Mouse (Mus musculus) frontal cortex, postnatal 36 days (tissue): Measurements from ENCODE around the gene Wiz.
A peak's percentile ranks its signal among the peaks of the same experiment; 100 is the strongest.

Experiments used
- DNase-seq, 2 experiments: peaks; one replicate each; pipeline ENCODE4 v3.0.0; 2022; ENCODE audit warnings: low spot score in 2 of 2

The Wiz gene

GRCm38 (mm10) chr17:32389101-32389659 lies at the start of gene Wiz:
Gene Wiz, minus strand, starts transcription at chr17:32389439.
- DNase-seq: peak; percentile 94 to 95

- DNase-seq: no peak
Observed at GRCm38 (mm10) chr17:32437106-32437505, 47.9 kb upstream of the Wiz start.

GRCm38 (mm10) chr17:32435151-32435550 lies 45.9 kb upstream of the Wiz start:
- DNase-seq: no peak

- no peak for DNase-seq
Observed at GRCm38 (mm10) chr17:32434324-32434723, 45.1 kb upstream of the Wiz start.

- DNase-seq: no peak
Observed at GRCm38 (mm10) chr17:32431972-32432371, 42.7 kb upstream of the Wiz start.

- no peak for DNase-seq
Observed at GRCm38 (mm10) chr17:32426610-32427009, 37.4 kb upstream of the Wiz start.

GRCm38 (mm10) chr17:32424034-32424433 lies 34.8 kb upstream of the Wiz start, which contains the start of gene Pglyrp2:
Gene Pglyrp2, minus strand, starts transcription at chr17:32424167.
- DNase-seq: no peak

- no peak for DNase-seq
Observed at GRCm38 (mm10) chr17:32420781-32421180, 31.5 kb upstream of the Wiz start.

- no peak for DNase-seq
Observed at GRCm38 (mm10) chr17:32419989-32420388, 30.8 kb upstream of the Wiz start.

- DNase-seq: no peak
Observed at GRCm38 (mm10) chr17:32416771-32417170, 27.5 kb upstream of the Wiz start.

GRCm38 (mm10) chr17:32415417-32416020 lies 26.3 kb upstream of the Wiz start:
- DNase-seq: no peak

GRCm38 (mm10) chr17:32411898-32412297 lies 22.7 kb upstream of the Wiz start:
- DNase-seq: no peak

GRCm38 (mm10) chr17:32403417-32403816 lies 14.2 kb upstream of the Wiz start, which contains the start of gene Rasal3:
Gene Rasal3, minus strand, starts transcription at chr17:32403583.
- DNase-seq: no peak

- DNase-seq: no peak
Observed at GRCm38 (mm10) chr17:32402779-32403157, 13.5 kb upstream of the Wiz start.

GRCm38 (mm10) chr17:32402011-32402778 lies 13.0 kb upstream of the Wiz start:
- no peak for DNase-seq

- no peak for DNase-seq
Observed at GRCm38 (mm10) chr17:32396266-32396665, 7.0 kb upstream of the Wiz start.

GRCm38 (mm10) chr17:32393944-32394343 lies 4.7 kb upstream of the Wiz start:
- no peak for DNase-seq

GRCm38 (mm10) chr17:32388370-32389100 lies 704 bp downstream of the Wiz start:
- peak; percentile 23 to 27 for DNase-seq

GRCm38 (mm10) chr17:32387986-32388369 lies 1.3 kb downstream of the Wiz start:
- no peak for DNase-seq

GRCm38 (mm10) chr17:32386659-32387432 lies 2.4 kb downstream of the Wiz start:
- DNase-seq: peak in 1 of 2 experiments; percentile 52

GRCm38 (mm10) chr17:32383661-32384060 lies 5.6 kb downstream of the Wiz start:
- DNase-seq: no peak
